Mouse (Mus musculus) cerebellum, postnatal 4 days (tissue): ENCODE results near the gene Rpl38.

Experiments used
- DNase-seq, 2 experiments: peaks; one replicate each; pipeline ENCODE4 v3.0.0; 2022; ENCODE audit warnings: low spot score in 2 of 2, mixed read lengths in 1 of 2

Gene Rpl38

GRCm38 (mm10) chr11:114668301-114668710 lies at the start of gene Rpl38:
Gene Rpl38, plus strand, starts transcription at chr11:114668524.
- DNase-seq: peak; percentile 83 to 96

GRCm38 (mm10) chr11:114618697-114619417 lies 49.5 kb upstream of the Rpl38 start:
- no peak for DNase-seq

GRCm38 (mm10) chr11:114626071-114626690 lies 42.1 kb upstream of the Rpl38 start:
- no peak for DNase-seq

- DNase-seq: no peak
Measured at GRCm38 (mm10) chr11:114627036-114627435, 41.3 kb upstream of the Rpl38 start.

- DNase-seq: no peak
Measured at GRCm38 (mm10) chr11:114628032-114628431, 40.3 kb upstream of the Rpl38 start.

GRCm38 (mm10) chr11:114630044-114630443 lies 38.3 kb upstream of the Rpl38 start:
- no peak for DNase-seq

- no peak for DNase-seq
Measured at GRCm38 (mm10) chr11:114632266-114632665, 36.1 kb upstream of the Rpl38 start.

GRCm38 (mm10) chr11:114636292-114636691 lies 32.0 kb upstream of the Rpl38 start:
- DNase-seq: peak; percentile 88 to 95

GRCm38 (mm10) chr11:114636727-114637505 lies 31.4 kb upstream of the Rpl38 start:
- no peak for DNase-seq

GRCm38 (mm10) chr11:114638647-114639290 lies 29.6 kb upstream of the Rpl38 start:
- no peak for DNase-seq

- no peak for DNase-seq
Measured at GRCm38 (mm10) chr11:114639681-114640103, 28.6 kb upstream of the Rpl38 start.

GRCm38 (mm10) chr11:114640658-114641057 lies 27.7 kb upstream of the Rpl38 start:
- no peak for DNase-seq

- DNase-seq: no peak
Measured at GRCm38 (mm10) chr11:114641136-114641535, 27.2 kb upstream of the Rpl38 start.

- DNase-seq: no peak
Measured at GRCm38 (mm10) chr11:114642184-114642583, 26.1 kb upstream of the Rpl38 start.

- DNase-seq: no peak
Measured at GRCm38 (mm10) chr11:114642926-114643325, 25.4 kb upstream of the Rpl38 start.

GRCm38 (mm10) chr11:114644122-114644521 lies 24.2 kb upstream of the Rpl38 start:
- DNase-seq: no peak

- no peak for DNase-seq
Measured at GRCm38 (mm10) chr11:114649510-114649909, 18.8 kb upstream of the Rpl38 start.

GRCm38 (mm10) chr11:114652531-114652930 lies 15.8 kb upstream of the Rpl38 start:
- peak in 1 of 2 experiments; percentile 22 for DNase-seq

GRCm38 (mm10) chr11:114653664-114654063 lies 14.7 kb upstream of the Rpl38 start:
- DNase-seq: no peak

- no peak for DNase-seq
Measured at GRCm38 (mm10) chr11:114654552-114654951, 13.8 kb upstream of the Rpl38 start.

- DNase-seq: peak in 1 of 2 experiments; percentile 16
Measured at GRCm38 (mm10) chr11:114655350-114656008, 12.8 kb upstream of the Rpl38 start.
